Mouse (Mus musculus): ENCODE results near the gene Dmd. TPM values are rescaled to one million over a fixed set of nuclear protein-coding genes. Genes with fewer than 3 reads are reported as not detected.

Dmd gene
- polyA plus RNA-seq, 1 experiment from 2014 or later, result 31.6 TPM

GRCm38 (mm10) chrX:84873090-84873489 is 1924.4 kb downstream of the Dmd start:
- no peaks in the 10 kb centered on the region for H3K9me3 ChIP-seq (replicated peaks; ENCODE audit: control insufficient read depth, low read length)

GRCm38 (mm10) chrX:84878125-84878524 is 1929.5 kb downstream of the Dmd start:
- H3K4me1 ChIP-seq (ENCODE audit: control insufficient read depth, insufficient read depth, low read length), result no peaks in the 10 kb centered on the region

More at GRCm38 (mm10) chrX:84873090-84873489, 1924.4 kb downstream of the Dmd start:
- Histone ChIP-seq H3K4me3 (ENCODE audit: low read length) (no peak overlapping the region), H3K27me3 (ENCODE audit: control insufficient read depth, insufficient read depth, low read length) (no peaks in the 10 kb centered on the region), H3K4me1 (ENCODE audit: control insufficient read depth, insufficient read depth, low read length) (no peaks in the 10 kb centered on the region), H3K27ac (ENCODE audit: low read length) (no peak overlapping the region), H3K4me2 (ENCODE audit: low read depth, low read length) (no peak overlapping the region), H3K9ac (ENCODE audit: low read length) (no peak overlapping the region), H3K36me3 (ENCODE audit: control insufficient read depth, insufficient read depth) (no peaks in the 10 kb centered on the region)
- no peak for ATAC-seq (replicated peaks; ENCODE audit: extremely low read depth, insufficient read depth, low FRiP score)
- 62% methylated on average over 4 of the region's 4 CpGs for whole genome bisulfite sequencing

GRCm38 (mm10) chrX:84932715-84933473 is 1984.2 kb downstream of the Dmd start:
- H3K9ac ChIP-seq (ENCODE audit: low read length), result no peak overlapping the region
- H3K4me3 ChIP-seq (ENCODE audit: low read length), result no peak overlapping the region
- H3K36me3 ChIP-seq (ENCODE audit: control insufficient read depth, insufficient read depth), result no peaks in the 10 kb centered on the region
- H3K4me1 ChIP-seq (ENCODE audit: control insufficient read depth, insufficient read depth, low read length), result no peaks in the 10 kb centered on the region
- H3K9me3 ChIP-seq (replicated peaks; ENCODE audit: control insufficient read depth, low read length), result no peaks in the 10 kb centered on the region
- no peak for ATAC-seq (replicated peaks; ENCODE audit: extremely low read depth, insufficient read depth, low FRiP score)
- H3K4me2 ChIP-seq (ENCODE audit: low read depth, low read length), result no peak overlapping the region
- H3K27ac ChIP-seq (ENCODE audit: low read length), result no peak overlapping the region
- WGBS, result 69% methylated on average over 10 of the region's 10 CpGs
- H3K27me3 ChIP-seq (ENCODE audit: control insufficient read depth, insufficient read depth, low read length), result no peaks in the 10 kb centered on the region

More at GRCm38 (mm10) chrX:84878125-84878524, 1929.5 kb downstream of the Dmd start:
- Histone ChIP-seq H3K9me3 (replicated peaks; ENCODE audit: control insufficient read depth, low read length) (no peaks in the 10 kb centered on the region), H3K36me3 (ENCODE audit: control insufficient read depth, insufficient read depth) (no peaks in the 10 kb centered on the region), H3K27me3 (ENCODE audit: control insufficient read depth, insufficient read depth, low read length) (no peaks in the 10 kb centered on the region), H3K4me3 (ENCODE audit: low read length) (no peak overlapping the region), H3K27ac (ENCODE audit: low read length) (no peak overlapping the region), H3K4me2 (ENCODE audit: low read depth, low read length) (no peak overlapping the region), H3K9ac (ENCODE audit: low read length) (no peak overlapping the region)
- no peak for ATAC-seq (replicated peaks; ENCODE audit: extremely low read depth, insufficient read depth, low FRiP score)
- WGBS, result 63% methylated on average over 3 of the region's 3 CpGs

GRCm38 (mm10) chrX:84960557-84960956 is 2011.9 kb downstream of the Dmd start:
- no peak for ATAC-seq (replicated peaks; ENCODE audit: extremely low read depth, insufficient read depth, low FRiP score)
- Histone ChIP-seq H3K9me3 (replicated peaks; ENCODE audit: control insufficient read depth, low read length) (no peaks in the 10 kb centered on the region), H3K27ac (ENCODE audit: low read length) (no peak overlapping the region), H3K27me3 (ENCODE audit: control insufficient read depth, insufficient read depth, low read length) (no peaks in the 10 kb centered on the region), H3K4me2 (ENCODE audit: low read depth, low read length) (no peak overlapping the region), H3K36me3 (ENCODE audit: control insufficient read depth, insufficient read depth) (no peaks in the 10 kb centered on the region), H3K9ac (ENCODE audit: low read length) (no peak overlapping the region), H3K4me3 (ENCODE audit: low read length) (no peak overlapping the region), H3K4me1 (ENCODE audit: control insufficient read depth, insufficient read depth, low read length) (peaks cover 2% of the 10 kb centered on the region; the same call in 1 of the 2 replicates)
- 40% methylated on average over 5 of the region's 5 CpGs for WGBS

- Histone ChIP-seq H3K9me3 (replicated peaks; ENCODE audit: control insufficient read depth, low read length) (no peaks in the 10 kb centered on the region), H3K27me3 (ENCODE audit: control insufficient read depth, insufficient read depth, low read length) (no peaks in the 10 kb centered on the region), H3K4me1 (ENCODE audit: control insufficient read depth, insufficient read depth, low read length) (peaks cover 2% of the 10 kb centered on the region; the same call in 1 of the 2 replicates), H3K4me2 (ENCODE audit: low read depth, low read length) (peak overlapping the region; percentile 15; the same call in 1 of the 2 replicates), H3K9ac (ENCODE audit: low read length) (no peak overlapping the region), H3K27ac (ENCODE audit: low read length) (no peak overlapping the region), H3K4me3 (ENCODE audit: low read length) (no peak overlapping the region), H3K36me3 (ENCODE audit: control insufficient read depth, insufficient read depth) (no peaks in the 10 kb centered on the region)
- WGBS, result 30% methylated on average over 6 of the region's 6 CpGs
- no peak for ATAC-seq (replicated peaks; ENCODE audit: extremely low read depth, insufficient read depth, low FRiP score)
Measured at GRCm38 (mm10) chrX:84960972-84961371, 2012.3 kb downstream of the Dmd start.

- H3K4me2 ChIP-seq (ENCODE audit: low read depth, low read length), result no peak overlapping the region
Measured at GRCm38 (mm10) chrX:85008304-85008703, 2059.6 kb downstream of the Dmd start.

GRCm38 (mm10) chrX:85041466-85042058 is 2092.9 kb downstream of the Dmd start:
- Histone ChIP-seq H3K4me2 (ENCODE audit: low read depth, low read length) (no peak overlapping the region), H3K4me1 (ENCODE audit: control insufficient read depth, insufficient read depth, low read length) (no peaks in the 10 kb centered on the region), H3K27me3 (ENCODE audit: control insufficient read depth, insufficient read depth, low read length) (no peaks in the 10 kb centered on the region), H3K9ac (ENCODE audit: low read length) (no peak overlapping the region), H3K27ac (ENCODE audit: low read length) (no peak overlapping the region), H3K4me3 (ENCODE audit: low read length) (no peak overlapping the region), H3K9me3 (replicated peaks; ENCODE audit: control insufficient read depth, low read length) (no peaks in the 10 kb centered on the region), H3K36me3 (ENCODE audit: control insufficient read depth, insufficient read depth) (no peaks in the 10 kb centered on the region)
- WGBS, result 37% methylated on average over 8 of the region's 8 CpGs
- no peak for ATAC-seq (replicated peaks; ENCODE audit: extremely low read depth, insufficient read depth, low FRiP score)

More at GRCm38 (mm10) chrX:85008304-85008703, 2059.6 kb downstream of the Dmd start:
- H3K4me3 ChIP-seq (ENCODE audit: low read length), result no peak overlapping the region
- H3K27ac ChIP-seq (ENCODE audit: low read length), result no peak overlapping the region
- no peak for ATAC-seq (replicated peaks; ENCODE audit: extremely low read depth, insufficient read depth, low FRiP score)
- no peaks in the 10 kb centered on the region for H3K36me3 ChIP-seq (ENCODE audit: control insufficient read depth, insufficient read depth)
- H3K27me3 ChIP-seq (ENCODE audit: control insufficient read depth, insufficient read depth, low read length), result no peaks in the 10 kb centered on the region
- no peaks in the 10 kb centered on the region for H3K4me1 ChIP-seq (ENCODE audit: control insufficient read depth, insufficient read depth, low read length)
- no peak overlapping the region for H3K9ac ChIP-seq (ENCODE audit: low read length)
- no peaks in the 10 kb centered on the region for H3K9me3 ChIP-seq (replicated peaks; ENCODE audit: control insufficient read depth, low read length)

- Histone ChIP-seq H3K36me3 (ENCODE audit: control insufficient read depth, insufficient read depth) (no peaks in the 10 kb centered on the region), H3K4me1 (ENCODE audit: control insufficient read depth, insufficient read depth, low read length) (no peaks in the 10 kb centered on the region), H3K27me3 (ENCODE audit: control insufficient read depth, insufficient read depth, low read length) (no peaks in the 10 kb centered on the region), H3K4me2 (ENCODE audit: low read depth, low read length) (no peak overlapping the region), H3K4me3 (ENCODE audit: low read length) (no peak overlapping the region), H3K9me3 (replicated peaks; ENCODE audit: control insufficient read depth, low read length) (no peaks in the 10 kb centered on the region), H3K9ac (ENCODE audit: low read length) (no peak overlapping the region), H3K27ac (ENCODE audit: low read length) (no peak overlapping the region)
- 85% methylated on average over 9 of the region's 9 CpGs for WGBS
- ATAC-seq (replicated peaks; ENCODE audit: extremely low read depth, insufficient read depth, low FRiP score), result no peak
Measured at GRCm38 (mm10) chrX:85046631-85047030, 2098.0 kb downstream of the Dmd start.

All from heart, embryonic 16.5 days (tissue).